Mouse (Mus musculus) liver, adult 2 months (tissue): ENCODE results near the gene Tenm2. TPM values are rescaled to one million over a fixed set of nuclear protein-coding genes. Genes with fewer than 3 reads are reported as not detected.

Source experiments
- DNase-seq: peaks from one replicate; pipeline ENCODE4 v3.0.0-alpha.2; 2011; ENCODE audit warnings: low read depth, low spot score; ENCODE audit errors: extremely low read depth
- H3K27ac ChIP-seq: fragments of 200-500 bp; replicated peaks from 2 replicates; pipeline ENCODE4 v1.5.1; 2012; ENCODE audit warnings: low read depth, mild to moderate bottlenecking, control low read depth, inconsistent platforms, low read length; ENCODE audit not compliant: insufficient read depth
- H3K27me3 ChIP-seq: fragments of 200-500 bp; 2 replicates; pipeline ENCODE4 v1.6.1; 2012; ENCODE audit warnings: mild to moderate bottlenecking, moderate library complexity, low read length, inconsistent platforms; ENCODE audit not compliant: control insufficient read depth, insufficient read depth
- H3K36me3 ChIP-seq: fragments of 200-500 bp; 2 replicates; pipeline ENCODE4 v1.6.1; 2012; ENCODE audit warnings: low read length, inconsistent platforms; ENCODE audit not compliant: control insufficient read depth, insufficient read depth
- H3K4me1 ChIP-seq: fragments of 200-500 bp; 2 replicates; pipeline ENCODE4 v1.6.1; 2011; ENCODE audit warnings: low read length; ENCODE audit not compliant: control insufficient read depth, insufficient read depth
- H3K4me3 ChIP-seq: fragments of 200-500 bp; 2 replicates; pipeline ENCODE4 v1.5.1; 2011; ENCODE audit warnings: low read depth, mild to moderate bottlenecking, control low read depth, low read length, moderate library complexity; ENCODE audit not compliant: insufficient read depth
- H3K79me2 ChIP-seq: fragments of 200-500 bp; 2 replicates; pipeline ENCODE4 v1.6.1; 2012; ENCODE audit warnings: inconsistent platforms, mild to moderate bottlenecking, low read length, moderate library complexity; ENCODE audit not compliant: control insufficient read depth, insufficient read depth
- H3K9ac ChIP-seq: fragments of 200-500 bp; 2 replicates; pipeline ENCODE4 v1.6.1; 2012; ENCODE audit warnings: low read depth, mild to moderate bottlenecking, control low read depth, inconsistent platforms, low read length
- CTCF ChIP-seq: fragments of 200-500 bp; IDR thresholded peaks from 2 replicates; pipeline ENCODE4 v1.5.1; 2011; ENCODE audit warnings: low read depth, low read length, control low read depth
- POLR2A ChIP-seq: fragments of 200-500 bp; IDR thresholded peaks from 2 replicates; pipeline ENCODE4 v1.6.1; 2011; ENCODE audit warnings: low read length, control low read depth; ENCODE audit not compliant: insufficient read depth; ENCODE audit errors: extremely low read depth
- WGBS: fragments of 180-500 bp; shearing (Covaris S2); methylation state at CpG from one replicate; pipeline ENCODE4 v1.1.7; 2018; 5-methylcytosine and 5-hydroxymethylcytosine counted together
- polyA plus RNA-seq: library from polyadenylated mRNA; depleted of rRNA; stranded (reverse); fragments of >200 nt; gene quantifications from 2 replicates; pipeline ENCODE4 v1.2.3, GENCODE M21; 2012
- total RNA-seq: library from RNA; depleted of rRNA; stranded (reverse); fragments of >200 nt; gene quantifications from 2 replicates; pipeline ENCODE4 v1.2.3, GENCODE M21; 2014

Gene Tenm2
- total and polyA plus RNA-seq, 2 experiments = not detected

DNA sequence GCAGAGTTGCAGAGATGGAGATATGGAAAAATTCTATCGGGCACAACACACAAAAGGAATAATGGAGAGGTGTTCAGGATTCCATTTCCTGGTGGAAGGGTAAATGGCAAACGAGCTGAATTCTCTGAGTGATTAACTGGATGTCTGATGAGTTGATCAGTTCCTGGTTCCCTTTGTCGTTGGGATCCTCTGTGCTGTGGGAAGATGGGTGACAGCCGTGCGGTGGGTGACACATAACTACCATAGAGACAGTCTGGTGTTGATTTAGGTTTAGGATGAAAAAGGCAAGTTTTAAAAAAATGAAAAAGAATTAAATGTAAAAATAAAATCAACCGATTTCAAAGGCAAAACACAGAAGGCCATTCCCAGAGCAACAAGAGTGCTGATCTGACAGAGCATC, 316.5 kb downstream of the Tenm2 start:
- no peak for TF ChIP-seq POLR2A
- TF ChIP-seq CTCF = no peak
- no peak for DNase-seq
- WGBS = 81% methylated on average over 6 of the region's 6 CpGs
- Histone ChIP-seq H3K4me1 (no peaks in the 10 kb centered on the region), H3K79me2 (no peaks in the 10 kb centered on the region), H3K27ac (no peak overlapping the region), H3K9ac (no peak overlapping the region), H3K36me3 (no peaks in the 10 kb centered on the region), H3K4me3 (no peak overlapping the region), H3K27me3 (no peaks in the 10 kb centered on the region)

DNA sequence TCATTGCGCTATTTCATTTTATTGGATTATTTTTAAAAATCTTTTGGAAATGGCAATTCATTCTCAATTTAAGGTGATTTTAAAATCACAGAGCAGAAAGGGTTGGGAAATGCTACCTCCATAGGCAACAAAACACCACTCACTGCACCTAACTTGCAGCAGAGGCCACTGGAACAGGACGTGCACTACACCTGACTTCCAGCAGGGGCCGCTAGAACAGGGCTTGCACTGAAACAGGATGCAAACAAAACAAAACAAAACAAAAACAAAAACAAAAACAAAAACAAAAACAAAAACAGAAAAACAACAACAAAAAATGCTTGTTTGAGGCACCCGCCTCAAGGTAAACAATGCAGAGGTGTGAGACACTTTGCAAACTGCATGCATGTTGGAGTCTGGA, 324.4 kb downstream of the Tenm2 start:
- H3K4me1 ChIP-seq = no peaks in the 10 kb centered on the region
- no peaks in the 10 kb centered on the region for H3K79me2 ChIP-seq
- DNase-seq = no peak
- no peak overlapping the region for H3K4me3 ChIP-seq
- H3K36me3 ChIP-seq = no peaks in the 10 kb centered on the region
- TF ChIP-seq POLR2A (no peak), CTCF (peak; percentile 59)
- no peak overlapping the region for H3K27ac ChIP-seq
- H3K9ac ChIP-seq = no peak overlapping the region
- WGBS = 71% methylated on average over 4 of the region's 4 CpGs
- no peaks in the 10 kb centered on the region for H3K27me3 ChIP-seq

DNA sequence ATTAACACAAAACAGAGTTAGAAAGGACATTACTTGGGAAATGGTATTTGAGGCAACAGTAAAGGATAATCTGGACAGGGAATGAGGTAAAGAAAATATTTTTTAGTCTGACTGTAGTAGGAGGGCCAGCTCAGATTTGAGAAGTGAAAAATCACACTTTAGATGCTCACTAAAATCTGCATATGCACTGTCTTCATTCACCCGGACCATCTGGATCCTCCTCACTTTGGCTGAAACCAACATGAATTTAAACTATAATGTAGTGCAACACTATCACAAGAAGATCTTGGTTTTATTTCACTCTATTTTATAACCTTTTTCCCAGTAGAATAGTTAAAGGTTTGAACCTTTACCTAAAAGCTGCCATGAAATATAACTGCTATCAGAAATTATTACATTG, 326.7 kb downstream of the Tenm2 start:
- no peak overlapping the region for H3K27ac ChIP-seq
- H3K36me3 ChIP-seq = no peaks in the 10 kb centered on the region
- TF ChIP-seq POLR2A (no peak), CTCF (no peak)
- no peaks in the 10 kb centered on the region for H3K27me3 ChIP-seq
- WGBS = 78% methylated on average over 1 of the region's 1 CpGs
- no peak overlapping the region for H3K9ac ChIP-seq
- H3K4me1 ChIP-seq = no peaks in the 10 kb centered on the region
- H3K79me2 ChIP-seq = no peaks in the 10 kb centered on the region
- DNase-seq = no peak
- H3K4me3 ChIP-seq = no peak overlapping the region

DNA sequence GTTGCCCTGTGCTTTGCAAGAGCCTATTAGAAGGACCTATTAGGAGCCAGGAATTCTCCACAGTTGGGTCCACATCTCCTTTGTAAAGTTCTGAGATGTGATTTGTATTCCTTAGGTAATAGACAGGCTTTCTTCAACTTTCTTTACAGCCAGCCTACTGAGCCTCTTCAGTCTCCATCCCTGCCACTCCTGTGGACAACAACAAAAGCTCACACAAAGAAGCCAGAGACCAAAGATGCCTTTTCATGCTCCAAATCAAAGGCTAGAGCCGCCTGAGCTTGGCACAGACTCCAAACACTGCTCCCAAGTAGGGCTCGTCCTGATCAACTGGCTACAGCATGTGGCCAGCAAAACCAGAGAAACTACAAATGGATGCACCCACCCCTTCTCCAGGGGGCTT, 333.5 kb downstream of the Tenm2 start:
- no peaks in the 10 kb centered on the region for H3K4me1 ChIP-seq
- H3K27ac ChIP-seq = no peak overlapping the region
- no peak for DNase-seq
- no peaks in the 10 kb centered on the region for H3K36me3 ChIP-seq
- H3K79me2 ChIP-seq = no peaks in the 10 kb centered on the region
- no peak overlapping the region for H3K4me3 ChIP-seq
- H3K27me3 ChIP-seq = no peaks in the 10 kb centered on the region
- TF ChIP-seq CTCF = no peak
- TF ChIP-seq POLR2A = no peak
- H3K9ac ChIP-seq = no peak overlapping the region
- WGBS = 51% methylated on average over 2 of the region's 2 CpGs

DNA sequence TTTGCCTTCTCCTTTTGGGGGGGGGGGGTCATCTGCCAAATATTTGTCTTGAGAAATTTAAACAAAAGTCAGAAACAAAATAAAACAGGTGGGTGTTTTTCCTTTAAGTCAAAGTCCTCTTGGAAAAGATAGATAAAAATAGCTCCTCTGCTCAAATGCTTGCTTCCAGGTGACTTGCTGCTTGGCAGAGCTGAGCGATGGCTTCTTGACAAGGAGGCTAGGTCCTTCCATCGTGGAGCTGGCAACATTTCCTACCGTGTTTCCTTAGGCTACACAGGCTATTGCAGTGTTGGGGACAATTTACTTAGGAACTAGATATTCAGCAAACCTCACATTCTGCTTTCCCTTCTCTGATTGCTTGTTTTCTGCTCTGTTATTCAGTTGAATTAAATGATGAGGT, 342.7 kb downstream of the Tenm2 start:
- 21% methylated on average over 3 of the region's 3 CpGs for WGBS

DNA sequence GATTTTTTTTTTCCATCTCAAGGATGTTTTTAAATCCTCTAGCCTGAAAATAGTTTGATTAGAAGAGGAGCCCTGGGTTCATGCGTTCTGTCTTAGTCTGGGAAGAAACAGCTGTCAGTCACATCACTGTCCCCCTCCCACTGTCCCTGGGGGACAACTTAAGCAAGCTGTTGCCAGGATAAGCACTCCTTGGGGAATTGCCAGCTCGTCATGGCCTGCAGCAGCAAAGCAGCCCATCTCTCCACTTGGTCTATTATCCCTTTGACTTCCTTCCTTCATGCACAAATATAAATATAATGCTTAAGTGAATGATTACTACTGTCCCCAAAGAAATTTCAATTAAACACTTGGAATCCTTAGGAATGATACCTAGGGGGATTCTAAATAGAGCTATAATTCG, 344.7 kb downstream of the Tenm2 start:
- Histone ChIP-seq H3K79me2 (no peaks in the 10 kb centered on the region), H3K27ac (no peak overlapping the region), H3K36me3 (no peaks in the 10 kb centered on the region), H3K4me3 (no peak overlapping the region), H3K27me3 (no peaks in the 10 kb centered on the region), H3K4me1 (no peaks in the 10 kb centered on the region), H3K9ac (no peak overlapping the region)
- TF ChIP-seq POLR2A (no peak), CTCF (no peak)
- no peak for DNase-seq
- 49% methylated on average over 3 of the region's 3 CpGs for WGBS

More for the DNA sequence above, 342.7 kb downstream of the Tenm2 start:
- Histone ChIP-seq H3K4me3 (no peak overlapping the region), H3K27me3 (no peaks in the 10 kb centered on the region), H3K79me2 (no peaks in the 10 kb centered on the region), H3K36me3 (no peaks in the 10 kb centered on the region), H3K9ac (no peak overlapping the region), H3K4me1 (no peaks in the 10 kb centered on the region), H3K27ac (no peak overlapping the region)
- TF ChIP-seq CTCF = no peak
- no peak for TF ChIP-seq POLR2A
- no peak for DNase-seq
